Mouse (Mus musculus): ENCODE measurements at regions not wholly inside any gene's neighbourhood (a gene's known extent, or its start where the extent isn't known, plus 50 kb on each side); places are given as distances from the start of the nearest gene placed in this dataset.

GRCm38 (mm10) chr16:24050856-24051640 lies 62.4 kb upstream of the Bcl6 start:
- Histone ChIP-seq H3K27ac (no peak overlapping the region), H3K4me3 (no peak overlapping the region)
- no peak for DNase-seq (ENCODE audit: low spot score in 2 of 2)
- TF ChIP-seq CTCF (conservative IDR thresholded peaks at IDR 0.05) = no peak

- TF ChIP-seq CTCF (conservative IDR thresholded peaks at IDR 0.05) = no peak
- Histone ChIP-seq H3K27ac (no peak overlapping the region), H3K4me3 (no peak overlapping the region)
- DNase-seq (ENCODE audit: low spot score in 2 of 2) = no peak
Observed at GRCm38 (mm10) chr16:24043779-24044178, 55.1 kb upstream of the Bcl6 start.

GRCm38 (mm10) chr16:24042977-24043376 lies 54.3 kb upstream of the Bcl6 start:
- H3K4me3 ChIP-seq = no peak overlapping the region
- TF ChIP-seq CTCF (conservative IDR thresholded peaks at IDR 0.05) = no peak
- DNase-seq (ENCODE audit: low spot score in 2 of 2) = no peak
- H3K27ac ChIP-seq = no peak overlapping the region

GRCm38 (mm10) chr16:24042216-24042615 lies 53.6 kb upstream of the Bcl6 start:
- no peak for TF ChIP-seq CTCF (conservative IDR thresholded peaks at IDR 0.05)
- no peak for DNase-seq (ENCODE audit: low spot score in 2 of 2)
- no peak overlapping the region for H3K27ac ChIP-seq
- no peak overlapping the region for H3K4me3 ChIP-seq

GRCm38 (mm10) chr16:24041403-24041802 lies 52.8 kb upstream of the Bcl6 start:
- no peak for TF ChIP-seq CTCF (conservative IDR thresholded peaks at IDR 0.05)
- Histone ChIP-seq H3K27ac (no peak overlapping the region), H3K4me3 (no peak overlapping the region)

GRCm38 (mm10) chr16:24039765-24040164 lies 51.1 kb upstream of the Bcl6 start:
- H3K4me3 ChIP-seq = no peak overlapping the region
- no peak overlapping the region for H3K27ac ChIP-seq
- DNase-seq (ENCODE audit: low spot score in 2 of 2) = no peak
- no peak for TF ChIP-seq CTCF (conservative IDR thresholded peaks at IDR 0.05)

More at GRCm38 (mm10) chr16:24041403-24041802, 52.8 kb upstream of the Bcl6 start:
- DNase-seq (ENCODE audit: low spot score in 2 of 2) = no peak

All from layer of hippocampus, adult 2 months (tissue).